Mouse (Mus musculus) layer of hippocampus, adult 11-12 months (tissue): ENCODE data around the gene Igf1r.
"Not testable (repeated sequence)": the region's sequence is repeated elsewhere in the genome, so short reads cannot be mapped to it uniquely, and the experiment has no call there.

Experiments used
- DNase-seq: peaks from one replicate; pipeline ENCODE4 v3.0.0; 2022; ENCODE audit warnings: low spot score

The Igf1r gene

GRCm38 (mm10) chr7:68271816-68272215, 319.2 kb downstream of the Igf1r start:
- DNase-seq, result no peak

- DNase-seq, result no peak
Measured at GRCm38 (mm10) chr7:68272607-68273006, 320.0 kb downstream of the Igf1r start.

- DNase-seq, result no peak
Measured at GRCm38 (mm10) chr7:68273515-68273914, 320.9 kb downstream of the Igf1r start, which contains the start of gene Fam169b. Gene Fam169b (plus strand): TSS chr7:68273839.

- DNase-seq, result no peak
Measured at GRCm38 (mm10) chr7:68274218-68274617, 321.6 kb downstream of the Igf1r start.

- no peak for DNase-seq
Measured at GRCm38 (mm10) chr7:68274951-68275350, 322.3 kb downstream of the Igf1r start.

GRCm38 (mm10) chr7:68275445-68275837, 322.8 kb downstream of the Igf1r start:
- DNase-seq, result not testable (repeated sequence)

GRCm38 (mm10) chr7:68275838-68276731, 323.5 kb downstream of the Igf1r start:
- no peak for DNase-seq

GRCm38 (mm10) chr7:68277054-68277896, 324.6 kb downstream of the Igf1r start:
- no peak for DNase-seq

GRCm38 (mm10) chr7:68277897-68278270, 325.3 kb downstream of the Igf1r start:
- DNase-seq, result no peak

- DNase-seq, result no peak
Measured at GRCm38 (mm10) chr7:68278385-68278784, 325.8 kb downstream of the Igf1r start.

GRCm38 (mm10) chr7:68278908-68279307, 326.3 kb downstream of the Igf1r start:
- DNase-seq, result no peak

GRCm38 (mm10) chr7:68279481-68279880, 326.9 kb downstream of the Igf1r start:
- no peak for DNase-seq

GRCm38 (mm10) chr7:68280352-68280869, 327.8 kb downstream of the Igf1r start:
- no peak for DNase-seq

GRCm38 (mm10) chr7:68281341-68281740, 328.7 kb downstream of the Igf1r start:
- DNase-seq, result no peak

- no peak for DNase-seq
Measured at GRCm38 (mm10) chr7:68282304-68283132, 329.9 kb downstream of the Igf1r start.

GRCm38 (mm10) chr7:68283133-68283520, 330.5 kb downstream of the Igf1r start:
- DNase-seq, result not testable (repeated sequence)
